Mouse (Mus musculus) hindlimb bud, embryonic 11.5 days (tissue): ENCODE measurements at regions not wholly inside any gene's neighbourhood (a gene's known extent, or its start where the extent isn't known, plus 50 kb on each side); places are given as distances from the start of the nearest gene placed in this dataset.

Source experiments
- DNase-seq: peaks from one replicate; pipeline ENCODE4 v3.0.0-alpha.2; 2012; ENCODE audit warnings: low read depth, low spot score; ENCODE audit errors: extremely low spot score

- no peak for DNase-seq
Measured at GRCm38 (mm10) chr12:12710184-12710609, 231.5 kb downstream of the Mycn start.

GRCm38 (mm10) chr12:12708954-12709523, 232.7 kb downstream of the Mycn start:
- no peak for DNase-seq

GRCm38 (mm10) chr12:12706326-12706920, 235.3 kb downstream of the Mycn start:
- DNase-seq, result no peak

- no peak for DNase-seq
Measured at GRCm38 (mm10) chr12:12701735-12702134, 240.0 kb downstream of the Mycn start.

- no peak for DNase-seq
Measured at GRCm38 (mm10) chr12:12701060-12701667, 240.6 kb downstream of the Mycn start.

GRCm38 (mm10) chr12:12693838-12694777, 247.6 kb downstream of the Mycn start:
- no peak for DNase-seq

GRCm38 (mm10) chr12:12687376-12687775, 254.3 kb downstream of the Mycn start:
- no peak for DNase-seq

- DNase-seq, result no peak
Measured at GRCm38 (mm10) chr12:12685217-12685522, 256.5 kb downstream of the Mycn start.

GRCm38 (mm10) chr12:12684481-12685216, 257.1 kb downstream of the Mycn start:
- DNase-seq, result no peak

- no peak for DNase-seq
Measured at GRCm38 (mm10) chr12:12683733-12684470, 257.8 kb downstream of the Mycn start.

GRCm38 (mm10) chr12:12681101-12681500, 260.6 kb downstream of the Mycn start:
- DNase-seq, result no peak

GRCm38 (mm10) chr12:12680371-12680921, 261.3 kb downstream of the Mycn start:
- peak; percentile 67 for DNase-seq

GRCm38 (mm10) chr12:12676676-12677075, 265.0 kb downstream of the Mycn start:
- no peak for DNase-seq

- no peak for DNase-seq
Measured at GRCm38 (mm10) chr12:12669931-12670330, 271.8 kb downstream of the Mycn start.

- no peak for DNase-seq
Measured at GRCm38 (mm10) chr12:12668919-12669318, 272.8 kb downstream of the Mycn start.

GRCm38 (mm10) chr12:12655611-12656010, 286.1 kb downstream of the Mycn start:
- peak; percentile 35 for DNase-seq

GRCm38 (mm10) chr12:12655184-12655583, 286.5 kb downstream of the Mycn start:
- DNase-seq, result peak; percentile 41

- no peak for DNase-seq
Measured at GRCm38 (mm10) chr12:12652361-12652760, 289.4 kb downstream of the Mycn start.

- no peak for DNase-seq
Measured at GRCm38 (mm10) chr12:12650309-12650708, 291.4 kb downstream of the Mycn start.

- DNase-seq, result no peak
Measured at GRCm38 (mm10) chr12:12647467-12647866, 294.2 kb downstream of the Mycn start.
